Mouse (Mus musculus) MEL (cell line): ENCODE results near the gene Spata22. TPM values are rescaled to one million over a fixed set of nuclear protein-coding genes. Genes with fewer than 3 reads are reported as not detected.
"Not testable (repeated sequence)": the region's sequence is repeated elsewhere in the genome, so short reads cannot be mapped to it uniquely, and the experiment has no call there.

Experiments
- DNase-seq: peaks from one replicate; pipeline ENCODE4 v3.0.0; 2011; ENCODE audit warnings: low read depth, low spot score
- H3K27ac ChIP-seq: 2 replicates; pipeline ENCODE4 v1.5.1; 2012; ENCODE audit warnings: low read depth, mild to moderate bottlenecking, control low read depth, low read length, moderate library complexity; ENCODE audit not compliant: control insufficient read depth
- H3K27me3 ChIP-seq, 2 experiments: fragments of 150-350 bp in 1 of 2; sonication (generic) in 1 of 2; 2 replicates each; pipeline ENCODE4 v1.6.1; 2012; ENCODE audit warnings: low read length in 2 of 2, mild to moderate bottlenecking in 2 of 2, improper control_type of control experiment in 1 of 2, moderate library complexity in 1 of 2; ENCODE audit not compliant: insufficient read depth in 2 of 2, control insufficient read depth in 1 of 2
- H3K36me3 ChIP-seq, 2 experiments: 2 replicates each; pipeline ENCODE4 v1.6.1; 2012 to 2014; ENCODE audit warnings: low read length in 2 of 2, improper control_type of control experiment in 1 of 2, inconsistent platforms in 1 of 2, mild to moderate bottlenecking in 1 of 2; ENCODE audit not compliant: insufficient read depth in 2 of 2, control insufficient read depth in 1 of 2
- H3K4me1 ChIP-seq, 2 experiments: fragments of 150-350 bp in 1 of 2; sonication (generic) in 1 of 2; 2 replicates each; pipeline ENCODE4 v1.6.1; 2012; ENCODE audit warnings: low read length in 2 of 2, improper control_type of control experiment in 1 of 2, mild to moderate bottlenecking in 1 of 2; ENCODE audit not compliant: insufficient read depth in 2 of 2, control insufficient read depth in 1 of 2
- H3K4me3 ChIP-seq, 2 experiments: fragments of 150-350 bp in 1 of 2; sonication (generic) in 1 of 2; 2 replicates each; pipeline ENCODE4 v1.5.1; 2012; ENCODE audit warnings: low read depth in 2 of 2, low read length in 2 of 2, mild to moderate bottlenecking in 2 of 2, moderate library complexity in 2 of 2, control low read depth in 1 of 2, improper control_type of control experiment in 1 of 2; ENCODE audit not compliant: control insufficient read depth in 1 of 2, insufficient read depth in 1 of 2
- H3K79me2 ChIP-seq: 2 replicates; pipeline ENCODE4 v1.6.1; 2012; ENCODE audit warnings: mild to moderate bottlenecking, low read length, moderate library complexity; ENCODE audit not compliant: control insufficient read depth, poor library complexity, insufficient read depth
- H3K9ac ChIP-seq: 2 replicates; pipeline ENCODE4 v1.6.1; 2012; ENCODE audit warnings: low read depth, mild to moderate bottlenecking, control low read depth, low read length, moderate library complexity; ENCODE audit not compliant: control insufficient read depth, poor library complexity, severe bottlenecking
- H3K9me3 ChIP-seq: fragments of 150-350 bp; sonication (generic); replicated peaks from 2 replicates; pipeline ENCODE4 v1.6.1; 2012; ENCODE audit warnings: mild to moderate bottlenecking, low read length, improper control_type of control experiment, moderate library complexity; ENCODE audit not compliant: insufficient read depth
- CHD1 ChIP-seq: IDR thresholded peaks from 2 replicates; pipeline ENCODE4 v1.6.1; 2012; ENCODE audit warnings: low read depth, mild to moderate bottlenecking, inconsistent platforms, low read length, improper control_type of control experiment
- CHD2 ChIP-seq: IDR thresholded peaks from 2 replicates; pipeline ENCODE4 v1.6.1; 2011; ENCODE audit warnings: low read length, improper control_type of control experiment
- CTCF ChIP-seq, 3 experiments: IDR thresholded peaks in 2 of 3; conservative IDR thresholded peaks in 1 of 3; 2 replicates each; pipeline ENCODE4 v1.5.1; 2011 to 2012; ENCODE audit warnings: low read length in 3 of 3, low read depth in 2 of 3, mild to moderate bottlenecking in 2 of 3, improper control_type of control experiment in 1 of 3, inconsistent platforms in 1 of 3, mixed read lengths in 1 of 3, moderate library complexity in 1 of 3; ENCODE audit not compliant: control insufficient read depth in 1 of 3, insufficient read depth in 1 of 3, poor library complexity in 1 of 3, severe bottlenecking in 1 of 3
- E2F4 ChIP-seq: IDR thresholded peaks from 2 replicates; pipeline ENCODE4 v1.6.1; 2011; ENCODE audit warnings: low read depth, low read length, improper control_type of control experiment, borderline replicate concordance
- ELF1 ChIP-seq: IDR thresholded peaks from 2 replicates; pipeline ENCODE4 v1.6.1; 2014; ENCODE audit warnings: low read depth, mild to moderate bottlenecking, inconsistent platforms, low read length, improper control_type of control experiment, moderate library complexity
- EP300 ChIP-seq, 2 experiments: IDR thresholded peaks; 2 replicates each; pipeline ENCODE4 v1.6.1; 2011; ENCODE audit warnings: improper control_type of control experiment in 2 of 2, low read length in 2 of 2, low read depth in 1 of 2, mild to moderate bottlenecking in 1 of 2
- ETS1 ChIP-seq: IDR thresholded peaks from 2 replicates; pipeline ENCODE4 v1.6.1; 2012; ENCODE audit warnings: low read depth, mild to moderate bottlenecking, inconsistent platforms, low read length, improper control_type of control experiment, moderate library complexity
- GABPA ChIP-seq: IDR thresholded peaks from 2 replicates; pipeline ENCODE4 v1.6.1; 2012; ENCODE audit warnings: low read depth, mild to moderate bottlenecking, inconsistent platforms, low read length, improper control_type of control experiment, moderate library complexity
- GATA1 ChIP-seq: IDR thresholded peaks from 2 replicates; pipeline ENCODE4 v1.6.1; 2011; ENCODE audit warnings: low read depth, low read length, improper control_type of control experiment
- HCFC1 ChIP-seq: IDR thresholded peaks from 2 replicates; pipeline ENCODE4 v1.6.1; 2012; ENCODE audit warnings: low read depth, mild to moderate bottlenecking, inconsistent platforms, low read length, improper control_type of control experiment, moderate library complexity
- JUND ChIP-seq: IDR thresholded peaks from 2 replicates; pipeline ENCODE4 v1.6.1; 2011; ENCODE audit warnings: low read depth, mild to moderate bottlenecking, improper control_type of control experiment, low read length
- KAT2A ChIP-seq: conservative IDR thresholded peaks from 2 replicates; pipeline ENCODE4 v1.6.1; 2012; ENCODE audit warnings: low read depth, low read length, improper control_type of control experiment, inconsistent platforms
- MAX ChIP-seq: IDR thresholded peaks from 2 replicates; pipeline ENCODE4 v1.6.1; 2011; ENCODE audit warnings: low read length, improper control_type of control experiment
- MXI1 ChIP-seq: IDR thresholded peaks from 2 replicates; pipeline ENCODE4 v1.6.1; 2011; ENCODE audit warnings: mild to moderate bottlenecking, low read depth, low read length, improper control_type of control experiment
- MYB ChIP-seq: IDR thresholded peaks from 2 replicates; pipeline ENCODE4 v1.6.1; 2011; ENCODE audit warnings: mild to moderate bottlenecking, low read depth, low read length, improper control_type of control experiment
- NRF1 ChIP-seq: IDR thresholded peaks from 2 replicates; pipeline ENCODE4 v1.6.1; 2014; ENCODE audit warnings: low read depth, mild to moderate bottlenecking, inconsistent platforms, low read length, improper control_type of control experiment, moderate library complexity; ENCODE audit not compliant: poor library complexity, insufficient read depth, severe bottlenecking
- POLR2A ChIP-seq, 2 experiments: IDR thresholded peaks; 2 replicates each; pipeline ENCODE4 v1.6.1; 2011 to 2012; ENCODE audit warnings: low read length in 2 of 2, mild to moderate bottlenecking in 2 of 2, control low read depth in 1 of 2, improper control_type of control experiment in 1 of 2, low read depth in 1 of 2, moderate library complexity in 1 of 2; ENCODE audit not compliant: control insufficient read depth in 1 of 2, insufficient read depth in 1 of 2, poor library complexity in 1 of 2
- POLR2AphosphoS2 ChIP-seq: IDR thresholded peaks from 2 replicates; pipeline ENCODE4 v1.6.1; 2011; ENCODE audit warnings: low read length, improper control_type of control experiment
- POLR2AphosphoS5 ChIP-seq: IDR thresholded peaks from 2 replicates; pipeline ENCODE4 v1.6.1; 2012; ENCODE audit warnings: low read depth, borderline replicate concordance, mild to moderate bottlenecking, inconsistent platforms, low read length, moderate library complexity, mixed read lengths
- SMC3 ChIP-seq: IDR thresholded peaks from 2 replicates; pipeline ENCODE4 v1.6.1; 2011; ENCODE audit warnings: low read depth, low read length, improper control_type of control experiment
- TBP ChIP-seq: IDR thresholded peaks from 2 replicates; pipeline ENCODE4 v1.8.0; 2011; ENCODE audit warnings: low read depth, low read length, improper control_type of control experiment
- TCF12 ChIP-seq: IDR thresholded peaks from 2 replicates; pipeline ENCODE4 v1.6.1; 2014; ENCODE audit warnings: low read depth, mild to moderate bottlenecking, inconsistent platforms, low read length, improper control_type of control experiment, moderate library complexity
- USF1 ChIP-seq: IDR thresholded peaks from 2 replicates; pipeline ENCODE4 v1.6.1; 2014; ENCODE audit warnings: low read depth, mild to moderate bottlenecking, inconsistent platforms, low read length, improper control_type of control experiment, moderate library complexity
- USF2 ChIP-seq, 2 experiments: IDR thresholded peaks; 2 replicates each; pipeline ENCODE4 v1.6.1; 2011 to 2012; ENCODE audit warnings: improper control_type of control experiment in 2 of 2, low read length in 2 of 2, borderline replicate concordance in 1 of 2, inconsistent platforms in 1 of 2, low read depth in 1 of 2, mild to moderate bottlenecking in 1 of 2; ENCODE audit not compliant: insufficient read depth in 1 of 2
- ZC3H11A ChIP-seq: IDR thresholded peaks from 2 replicates; pipeline ENCODE4 v1.6.1; 2012; ENCODE audit warnings: low read depth, mild to moderate bottlenecking, inconsistent platforms, low read length, improper control_type of control experiment
- ZKSCAN1 ChIP-seq: IDR thresholded peaks from 2 replicates; pipeline ENCODE4 v1.6.1; 2012; ENCODE audit warnings: low read depth, mild to moderate bottlenecking, inconsistent platforms, low read length, improper control_type of control experiment, moderate library complexity
- ZMIZ1 ChIP-seq: IDR thresholded peaks from 2 replicates; pipeline ENCODE4 v1.6.1; 2012; ENCODE audit warnings: low read depth, mild to moderate bottlenecking, inconsistent platforms, low read length, improper control_type of control experiment, moderate library complexity
- ZNF384 ChIP-seq: IDR thresholded peaks from 2 replicates; pipeline ENCODE4 v1.6.1; 2012; ENCODE audit warnings: low read depth, mild to moderate bottlenecking, inconsistent platforms, low read length, improper control_type of control experiment
- polyA plus RNA-seq, 2 experiments: library from polyadenylated mRNA; stranded (reverse) in 1 of 2; unstranded in 1 of 2; fragments of >175 nt in 1 of 2; fragments of >200 nt in 1 of 2; gene quantifications; 2 replicates each; pipeline versions ENCODE4 v1.2.1 to v1.2.4; 2012; ENCODE audit warnings: low replicate concordance in 2 of 2, low read depth in 1 of 2; ENCODE audit not compliant: insufficient read length in 2 of 2, insufficient read depth in 1 of 2, missing spikeins in 1 of 2
- total RNA-seq: library from RNA; depleted of rRNA; stranded (reverse); fragments of 300-350 nt; gene quantifications from 2 replicates; pipeline ENCODE4 v1.2.3, GENCODE M21; 2012

The Spata22 gene
- total and polyA plus RNA-seq, 3 experiments: not detected

- not testable (repeated sequence) for H3K4me3 ChIP-seq, H3K27me3 ChIP-seq, H3K36me3 ChIP-seq, H3K9ac ChIP-seq, H3K9me3 ChIP-seq, H3K79me2 ChIP-seq, H3K4me1 ChIP-seq
- peak; percentile 82 for DNase-seq
- H3K27ac ChIP-seq: peak overlapping the region; percentile 21; the same call in 1 of the 2 replicates
- TF ChIP-seq ETS1 (0 out of 2 replicates have a peak, but pooled peaks have one; percentile 8), MAX (peak; percentile 54; the same call in 1 of the 2 replicates), GATA1 (peak; percentile 79), EP300 (IDR thresholded peaks at IDR 0.05; ENCODE audit: low read depth in 1 of 2, low read length in 2 of 2) (peak in 1 of 2 experiments; percentile 62; a peak in 2 of 4 replicates)
- TF ChIP-seq, all 39 proteins: peak for 4; not testable (repeated sequence) for 35
These were observed 8.5 kb upstream of the Spata22 start for GRCm38 (mm10) chr11:73321064-73321463.

GRCm38 (mm10) chr11:73323906-73324830 lies 5.4 kb upstream of the Spata22 start:
- H3K4me1 ChIP-seq: peaks cover 0 to 9% of the 10 kb centered on the region in 2 experiments; a peak in 1 of 4 replicates
- peak overlapping the region; percentile 75 to 76 for H3K4me3 ChIP-seq
- no peaks in the 10 kb centered on the region for H3K79me2 ChIP-seq
- no peaks in the 10 kb centered on the region for H3K27me3 ChIP-seq
- no peaks in the 10 kb centered on the region; a peak in 1 of 4 replicates for H3K36me3 ChIP-seq
- no peaks in the 10 kb centered on the region for H3K9me3 ChIP-seq
- peak overlapping the region; percentile 23; the same call in 1 of the 2 replicates for H3K27ac ChIP-seq
- peak; percentile 68 for DNase-seq
- H3K9ac ChIP-seq: peak overlapping the region; percentile 64
- TF ChIP-seq USF1 (no peak), KAT2A (no peak), EP300 (IDR thresholded peaks at IDR 0.05; ENCODE audit: low read depth in 1 of 2, low read length in 2 of 2) (peak in 1 of 2 experiments; percentile 21; a peak in 1 of 4 replicates), CHD2 (no peak), USF2 (IDR thresholded peaks at IDR 0.05; ENCODE audit: borderline replicate concordance in 1 of 2, insufficient read depth in 1 of 2, low read depth in 1 of 2, low read length in 2 of 2) (no peak), CHD1 (no peak), TBP (peak; percentile 73; the same call in 1 of the 2 replicates), POLR2AphosphoS5 (no peak), GATA1 (no peak; the same call in 1 of the 2 replicates), ZMIZ1 (no peak), POLR2AphosphoS2 (no peak), HCFC1 (no peak), E2F4 (no peak), SMC3 (no peak), JUND (no peak), ZC3H11A (no peak; the same call in 1 of the 2 replicates), NRF1 (no peak), MXI1 (peak; percentile 54; the same call in 1 of the 2 replicates), ZKSCAN1 (no peak), TCF12 (no peak), CTCF (IDR thresholded peaks at IDR 0.05 in 2 of 3, conservative IDR thresholded peaks at IDR 0.05 in 1 of 3; ENCODE audit: control insufficient read depth in 1 of 3, insufficient read depth in 1 of 3, low read depth in 2 of 3, low read length in 3 of 3, poor library complexity in 1 of 3, severe bottlenecking in 1 of 3) (no peak), POLR2A (IDR thresholded peaks at IDR 0.05; ENCODE audit: control insufficient read depth in 1 of 2, insufficient read depth in 1 of 2, low read depth in 1 of 2, low read length in 2 of 2, poor library complexity in 1 of 2) (peak in 1 of 2 experiments; percentile 46; a peak in 1 of 4 replicates), ELF1 (no peak), MAX (peak; percentile 62; the same call in 1 of the 2 replicates), GABPA (no peak), MYB (no peak), ZNF384 (no peak)
